Mouse (Mus musculus) kidney, adult 11 months (tissue): ENCODE measurements around the gene Bnipl.
A peak's percentile ranks its signal among the peaks of the same experiment; 100 is the strongest.

Experiments used
- DNase-seq: peaks from one replicate; pipeline ENCODE4 v3.0.0; 2022

Bnipl gene

DNA sequence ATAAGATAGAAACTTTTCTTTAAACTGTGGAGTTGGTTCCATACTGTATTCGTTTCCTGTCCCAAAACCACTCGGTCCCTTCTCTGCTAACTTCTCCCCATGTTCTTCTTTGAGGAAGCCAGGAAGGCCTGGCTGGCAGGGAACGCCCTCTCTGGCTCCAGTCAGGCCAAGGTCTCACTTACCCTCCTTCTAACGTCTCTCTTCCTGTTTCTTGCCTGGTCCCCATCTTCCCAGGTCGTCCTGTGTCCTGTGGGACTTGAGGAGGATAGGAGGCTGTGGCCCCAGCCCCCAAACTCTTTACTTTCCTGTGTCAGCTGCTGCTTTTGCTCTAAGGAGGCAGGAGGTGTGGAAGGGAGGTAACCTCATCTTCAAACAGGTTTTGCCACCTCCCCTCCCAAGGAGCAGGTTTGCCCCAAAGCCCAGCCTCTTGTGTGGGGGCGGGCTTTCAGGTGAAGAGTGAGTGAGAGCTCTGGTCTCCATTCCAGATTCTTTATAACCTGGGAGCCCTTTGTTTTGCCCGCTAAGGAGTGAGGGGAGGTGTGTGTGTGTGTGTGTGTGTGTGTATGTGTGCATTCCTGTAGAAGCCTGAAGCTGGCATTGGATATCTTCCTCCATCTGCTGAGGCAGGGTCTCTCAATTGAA is at the start of gene Bnipl:
Gene Bnipl (minus strand): TSS at position 411 of the 642 bp plus-strand sequence.
- DNase-seq: no peak

DNA sequence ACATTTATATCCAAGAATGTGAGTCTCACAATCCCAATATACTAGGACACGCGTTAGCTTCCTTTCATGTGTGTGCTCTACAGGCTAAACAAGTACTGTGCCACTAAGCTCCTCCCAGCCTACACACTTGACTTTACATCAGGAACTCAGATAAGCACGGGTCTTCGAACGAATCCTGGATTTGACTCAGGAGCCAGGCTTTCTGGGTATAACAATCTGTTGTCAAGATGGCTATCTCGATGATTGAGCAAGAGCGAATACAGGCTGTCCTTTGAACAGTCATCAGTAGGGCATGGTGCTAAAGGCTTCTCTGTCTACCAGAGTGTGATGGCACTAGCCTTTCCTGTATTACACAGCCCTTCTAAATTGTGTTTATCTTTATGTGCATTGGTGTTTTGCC is 47.0 kb upstream of the Bnipl start:
- DNase-seq: no peak

- DNase-seq: peak; percentile 65
These were observed 45.1 kb upstream of the Bnipl start for GRCm38 (mm10) chr3:95296103-95296469.

GRCm38 (mm10) chr3:95295321-95296102 is 44.5 kb upstream of the Bnipl start:
- DNase-seq: peak; percentile 84

DNA sequence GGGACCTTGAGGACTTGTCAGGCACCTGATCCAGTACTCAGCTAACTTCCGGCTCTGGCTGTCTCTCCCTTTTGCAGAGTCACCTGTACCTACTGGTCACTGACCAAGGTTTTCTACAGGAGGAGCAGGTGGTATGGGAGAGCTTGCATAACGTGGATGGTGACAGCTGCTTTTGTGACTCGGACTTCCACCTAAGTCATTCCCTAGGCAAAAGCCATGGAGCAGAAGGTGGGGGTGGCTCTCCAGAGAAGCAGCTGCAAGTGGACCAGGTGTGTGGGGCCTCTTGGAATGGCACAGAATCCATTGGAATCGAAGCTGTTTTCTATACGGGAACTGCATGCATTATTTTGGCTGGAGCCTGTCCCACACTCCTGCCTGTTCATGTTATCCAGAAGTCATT is 43.7 kb upstream of the Bnipl start:
- no peak for DNase-seq

DNA sequence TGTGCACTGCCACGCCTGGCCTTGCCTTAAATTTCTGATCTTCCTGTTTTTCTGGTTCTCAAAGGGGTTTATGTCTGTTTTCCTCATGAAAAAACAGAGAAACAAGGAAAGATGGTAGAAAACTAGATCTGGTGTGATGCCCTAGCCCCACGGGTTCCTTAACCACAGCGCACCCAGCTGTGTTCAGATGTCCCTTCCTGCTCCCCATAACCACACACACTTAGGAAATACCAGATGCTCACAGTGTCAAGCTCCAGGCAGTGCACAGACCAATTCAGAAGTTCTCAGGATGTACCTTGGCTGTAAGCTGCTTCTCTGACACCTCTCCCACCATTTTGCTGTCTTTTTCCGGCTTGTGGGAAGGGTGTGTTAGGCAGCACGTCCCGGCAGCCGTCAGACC is 43.3 kb upstream of the Bnipl start:
- no peak for DNase-seq

DNA sequence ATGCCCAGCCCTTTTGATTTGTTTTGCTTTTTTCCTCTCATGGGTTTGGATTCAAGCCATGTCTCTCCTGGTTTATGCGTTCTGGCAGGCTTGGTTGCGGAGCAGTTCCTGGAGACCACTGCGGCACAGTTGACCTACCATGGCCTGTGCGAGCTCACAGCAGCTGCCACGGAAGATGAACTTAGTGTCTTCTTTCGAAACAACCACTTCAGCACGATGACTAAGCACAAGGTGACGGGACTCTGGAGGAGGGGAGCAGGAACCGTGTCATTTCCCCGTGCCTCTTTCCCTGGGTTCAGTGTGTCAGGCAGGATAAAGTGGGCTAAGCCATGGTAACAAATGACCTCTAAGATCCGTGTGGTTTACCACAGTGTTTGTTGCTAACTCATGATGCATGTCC is 42.5 kb upstream of the Bnipl start:
- DNase-seq: peak; percentile 75

DNA sequence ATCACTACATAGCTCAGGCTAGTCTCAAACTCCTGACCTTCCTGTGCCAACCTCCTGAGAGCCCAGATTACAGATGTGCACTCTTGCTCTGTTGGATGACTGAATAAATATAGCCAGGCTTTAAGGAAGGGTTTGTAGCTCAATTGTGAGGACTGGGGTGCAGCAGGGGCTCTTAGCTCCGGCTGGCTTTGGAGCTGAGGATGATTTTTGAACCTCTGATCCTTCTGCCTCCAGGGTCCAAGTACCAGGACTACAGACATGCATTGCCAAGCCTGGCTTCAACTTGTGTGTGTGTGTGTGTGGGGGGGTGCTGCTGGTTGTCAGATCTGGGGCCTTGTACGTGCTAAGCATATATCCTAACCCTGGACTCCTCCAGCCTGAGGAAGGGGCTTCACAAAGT is 41.9 kb upstream of the Bnipl start:
- no peak for DNase-seq

- no peak for DNase-seq
These were observed 40.0 kb upstream of the Bnipl start for GRCm38 (mm10) chr3:95291041-95291440.

- no peak for DNase-seq
These were observed 39.2 kb upstream of the Bnipl start for GRCm38 (mm10) chr3:95290156-95290555.

DNA sequence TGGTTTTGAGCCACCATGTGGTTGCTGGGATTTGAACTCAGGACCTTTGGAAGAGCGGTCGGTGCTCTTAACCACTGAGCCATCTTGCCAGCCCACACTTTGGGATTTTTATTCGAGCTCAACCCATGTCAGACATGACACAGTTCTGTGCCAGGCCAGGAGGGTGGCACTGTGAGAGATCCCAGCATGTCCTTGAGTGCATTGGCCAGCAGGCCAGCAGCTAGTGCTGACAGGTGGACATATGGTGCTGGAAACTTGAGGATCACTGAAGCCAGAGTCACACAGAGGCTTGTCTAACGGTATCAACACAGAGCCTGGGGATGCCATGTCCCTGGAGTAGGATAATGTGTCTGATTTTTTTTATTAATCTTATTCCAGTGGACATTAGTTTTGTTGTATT is 38.4 kb upstream of the Bnipl start:
- DNase-seq: no peak

DNA sequence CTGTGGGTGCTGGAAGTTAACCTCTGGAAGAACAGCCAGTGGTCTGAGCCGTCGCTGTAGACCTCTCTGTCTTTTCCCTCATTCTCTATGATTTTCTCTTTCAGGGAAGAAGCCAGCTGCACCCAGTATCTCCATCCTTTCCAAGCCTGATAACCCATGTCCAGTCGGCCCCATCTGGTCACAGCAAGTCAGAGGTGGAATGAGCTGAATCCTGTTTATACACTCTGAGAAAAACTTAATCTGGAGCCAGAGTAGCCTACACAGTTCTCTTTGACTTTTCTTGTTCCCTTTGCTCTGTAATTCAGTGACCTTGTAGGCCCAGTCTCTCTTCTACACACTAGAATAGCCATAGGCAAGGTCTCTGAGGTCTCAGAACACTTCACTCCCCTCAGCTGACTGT is 36.5 kb upstream of the Bnipl start:
- no peak for DNase-seq

DNA sequence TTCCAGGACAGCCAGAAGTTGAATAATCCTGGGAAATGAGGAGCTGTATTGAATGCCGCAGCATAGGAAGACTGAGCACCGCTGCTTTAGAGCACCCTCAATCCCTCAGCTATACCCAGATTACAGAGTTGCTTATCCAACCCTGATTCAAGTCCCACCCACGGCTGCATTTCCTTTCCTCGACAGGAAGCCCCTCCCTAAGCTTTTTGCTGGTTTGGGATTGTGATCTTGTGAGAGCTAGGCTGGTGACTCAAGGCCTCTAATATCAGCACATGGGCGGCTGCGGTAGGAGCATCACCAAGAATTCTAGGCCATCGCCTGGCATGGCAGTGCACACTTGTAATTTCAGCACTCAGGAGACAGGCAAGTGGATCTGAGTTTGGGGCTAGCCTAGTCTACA is 35.5 kb upstream of the Bnipl start:
- peak; percentile 58 for DNase-seq

- peak; percentile 65 for DNase-seq
These were observed 35.0 kb upstream of the Bnipl start for GRCm38 (mm10) chr3:95286011-95286410.

- no peak for DNase-seq
These were observed 34.4 kb upstream of the Bnipl start for GRCm38 (mm10) chr3:95285390-95285789.

DNA sequence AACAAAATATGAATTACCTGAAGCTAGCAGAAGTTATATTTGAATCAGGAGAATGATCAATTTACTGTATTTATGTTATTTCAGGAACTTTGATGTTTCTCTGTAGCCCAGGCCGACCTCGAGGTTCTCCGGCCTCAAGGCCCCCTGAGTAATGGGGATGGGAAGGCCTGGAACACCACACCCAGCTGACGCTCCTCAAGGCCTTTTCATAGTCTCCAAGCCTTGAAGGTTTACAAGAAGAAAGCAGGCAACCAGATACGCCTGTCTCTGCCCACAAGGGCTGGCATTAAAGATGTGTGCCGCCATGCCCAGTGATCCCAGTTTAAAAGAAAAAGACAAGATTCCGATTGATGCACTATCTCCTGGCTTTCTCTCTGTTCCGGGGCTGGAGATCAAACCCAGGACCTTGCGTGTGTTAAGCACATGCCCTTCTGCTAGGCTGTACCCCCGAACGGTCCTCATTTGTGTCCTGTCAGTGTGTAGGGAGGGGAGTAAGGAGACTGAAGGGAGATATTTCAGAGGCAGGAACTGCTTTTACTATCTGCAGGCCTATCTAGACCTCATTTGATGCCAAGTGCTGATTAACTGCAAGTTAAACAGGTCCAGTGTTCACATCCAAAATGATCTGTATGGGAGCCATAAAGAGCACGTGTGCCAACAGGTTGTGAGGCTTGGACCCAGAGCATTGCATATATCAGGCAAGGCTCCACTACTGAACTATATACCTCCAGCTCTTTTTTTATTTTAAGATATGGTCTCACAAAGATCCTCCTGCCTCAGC is 33.7 kb upstream of the Bnipl start:
- no peak for DNase-seq

- no peak for DNase-seq
These were observed 33.1 kb upstream of the Bnipl start for GRCm38 (mm10) chr3:95284062-95284461.

- no peak for DNase-seq
These were observed 32.6 kb upstream of the Bnipl start for GRCm38 (mm10) chr3:95283589-95283941.

DNA sequence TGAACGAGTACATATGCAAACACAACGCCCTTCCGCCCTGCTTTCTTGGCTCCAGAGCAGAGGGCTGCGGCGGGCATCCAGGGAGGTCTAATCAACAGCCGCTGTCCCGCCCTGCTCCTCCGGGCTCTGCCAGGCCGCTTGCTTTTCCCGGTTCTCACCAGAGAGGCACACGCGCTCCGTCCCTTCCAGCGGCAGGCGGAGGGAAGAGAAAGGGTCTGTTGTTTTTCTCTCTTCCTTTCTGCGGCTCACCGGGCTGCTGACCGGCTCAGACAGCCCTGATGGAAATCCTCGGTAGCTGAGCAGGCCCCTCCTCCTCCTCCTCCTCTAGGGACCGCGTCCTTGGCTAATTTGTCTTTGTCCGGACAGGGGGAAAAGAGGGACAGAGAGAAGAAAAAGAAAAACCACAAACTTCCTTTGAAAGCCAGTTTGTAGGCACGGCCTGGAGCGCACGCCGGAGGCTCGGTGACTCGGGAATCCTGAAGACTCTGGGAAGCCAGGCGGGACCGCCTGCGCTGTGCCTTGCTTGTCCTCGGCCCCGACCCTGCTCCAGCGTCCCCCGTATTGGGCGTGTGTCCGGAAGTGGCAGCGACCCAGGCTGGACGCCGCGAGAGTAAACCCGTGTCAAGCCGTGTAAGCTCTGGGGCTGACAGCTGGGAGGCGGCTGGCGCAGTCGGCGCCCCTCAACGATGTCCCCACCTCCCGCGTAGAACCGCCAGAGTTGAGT is 32.0 kb upstream of the Bnipl start:
- peak; percentile 85 for DNase-seq

- no peak for DNase-seq
These were observed 31.4 kb upstream of the Bnipl start for GRCm38 (mm10) chr3:95282381-95282864.

DNA sequence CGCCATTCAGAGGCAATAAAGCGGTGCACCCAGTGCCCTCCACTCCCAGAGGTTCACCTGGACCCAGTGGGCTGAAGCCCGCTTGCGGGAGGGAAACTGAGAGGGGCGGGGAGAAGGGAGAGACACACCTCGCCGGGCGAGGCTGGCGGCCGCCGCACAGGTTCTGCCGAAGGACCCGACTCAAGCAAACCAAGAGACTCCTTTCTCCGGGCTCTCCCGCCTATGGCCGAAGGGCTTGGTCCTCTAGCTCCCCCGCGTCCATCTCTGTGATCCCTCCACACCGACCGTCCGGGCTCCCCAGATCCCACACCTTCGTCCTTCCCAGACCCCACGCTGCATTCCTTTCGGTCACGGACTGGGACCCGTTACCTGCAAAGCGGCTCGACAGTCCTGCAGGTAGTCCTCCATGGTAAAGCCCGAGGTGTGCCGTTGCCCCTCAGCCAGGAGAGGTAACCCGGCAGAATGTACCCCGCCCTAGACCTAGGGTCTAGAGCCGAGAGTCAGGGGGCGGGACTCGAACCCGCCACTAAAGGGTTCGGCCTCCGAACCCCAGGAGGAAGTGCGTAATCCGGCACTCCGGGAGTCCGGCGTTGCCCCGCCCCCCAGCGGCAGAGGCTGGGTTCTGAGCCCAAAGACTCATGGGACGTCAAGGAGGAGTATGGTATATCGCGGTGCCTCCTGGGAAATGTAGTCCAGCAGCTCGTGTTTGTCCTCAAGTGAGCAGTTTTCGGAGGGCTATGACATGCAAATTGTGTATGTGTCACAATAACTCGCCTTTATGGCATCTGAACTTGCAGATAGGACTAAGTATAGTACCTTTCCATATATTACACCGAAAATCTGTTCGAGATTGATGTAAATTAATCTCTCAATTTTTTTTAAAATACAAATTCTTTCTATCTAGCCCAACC is 30.5 kb upstream of the Bnipl start, which contains the start of the genes Mindy1 and Prune1:
Gene Mindy1 (plus strand): TSS at position 130 of the 911 bp plus-strand sequence.
Gene Prune1 (minus strand): TSS at position 861 of the 911 bp plus-strand sequence.
- peak; percentile 98 for DNase-seq

GRCm38 (mm10) chr3:95280747-95281146 is 29.8 kb upstream of the Bnipl start:
- peak; percentile 54 for DNase-seq
